13 mouse cellular contexts compared by ENCODE assay signal in the genomic region with DNA sequence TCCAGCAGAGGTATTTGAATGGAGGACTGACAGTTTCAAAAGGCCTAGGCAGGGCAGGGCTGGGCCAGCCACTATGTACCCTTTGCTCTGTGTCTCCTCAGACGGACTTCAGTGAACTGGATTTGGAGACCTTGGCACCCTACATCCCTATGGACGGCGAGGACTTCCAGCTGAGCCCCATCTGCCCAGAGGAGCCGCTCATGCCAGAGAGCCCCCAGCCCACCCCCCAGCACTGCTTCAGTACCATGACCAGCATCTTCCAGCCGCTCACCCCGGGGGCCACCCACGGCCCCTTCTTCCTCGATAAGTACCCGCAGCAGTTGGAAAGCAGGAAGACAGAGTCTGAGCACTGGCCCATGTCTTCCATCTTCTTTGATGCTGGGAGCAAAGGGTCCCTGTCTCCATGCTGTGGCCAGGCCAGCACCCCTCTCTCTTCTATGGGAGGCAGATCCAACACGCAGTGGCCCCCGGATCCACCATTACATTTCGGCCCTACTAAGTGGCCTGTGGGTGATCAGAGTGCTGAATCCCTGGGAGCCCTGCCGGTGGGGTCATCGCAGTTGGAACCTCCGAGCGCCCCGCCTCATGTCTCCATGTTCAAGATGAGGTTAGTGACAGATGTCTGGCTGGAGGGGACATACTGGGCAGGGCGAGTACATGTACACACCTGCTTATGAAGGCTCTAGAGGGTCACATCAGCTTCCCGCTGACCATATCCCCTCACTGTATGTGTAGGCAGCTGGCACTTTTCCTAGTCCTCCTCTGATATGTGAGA.
"Had no signal": no experiment of that assay in that cellular context is flagged by ENCODE, and none has a peak within 500 bp of the region (broad histone marks: within the 10 kb centered on the region; RNA-seq: fewer than 3 reads in every experiment).

No protein-coding gene starts in this region.

- H3K27ac ChIP-seq: kidney, embryonic 15.5 days; limb, embryonic 15.5 days; liver, embryonic 13.5 days; midbrain, embryonic 15.5 days; neural tube, embryonic 13.5 days had no signal

- ATAC-seq: midbrain, embryonic 15.5 days had no signal

- H3K4me2 ChIP-seq: kidney, embryonic 15.5 days; limb, embryonic 15.5 days; liver, embryonic 13.5 days; lung, embryonic 14.5 days; midbrain, embryonic 11.5 days; midbrain, embryonic 15.5 days; neural tube, embryonic 13.5 days had no signal

- DNase-seq: kidney, adult 18-20 months; kidney, postnatal 14 days; left cerebral cortex, postnatal 4 days; liver, embryonic 13.5 days; lung, embryonic 14.5 days; retina, postnatal 1 day; right cerebral cortex, postnatal 4 days; spleen, adult 18-20 months had no signal

- H3K27me3 ChIP-seq: kidney, embryonic 15.5 days; limb, embryonic 15.5 days; liver, embryonic 13.5 days; midbrain, embryonic 15.5 days; neural tube, embryonic 13.5 days had no signal

- H3K4me1 ChIP-seq: kidney, embryonic 15.5 days; limb, embryonic 15.5 days; liver, embryonic 13.5 days; midbrain, embryonic 15.5 days; neural tube, embryonic 13.5 days had no signal

- H3K4me3 ChIP-seq: kidney, embryonic 15.5 days; limb, embryonic 15.5 days; liver, embryonic 13.5 days; midbrain, embryonic 15.5 days; neural tube, embryonic 13.5 days had no signal

- H3K9me3 ChIP-seq: kidney, embryonic 15.5 days; limb, embryonic 15.5 days; liver, embryonic 13.5 days; midbrain, embryonic 15.5 days; neural tube, embryonic 13.5 days had no signal

- H3K9ac ChIP-seq: kidney, embryonic 15.5 days; limb, embryonic 15.5 days; liver, embryonic 13.5 days; lung, embryonic 14.5 days; midbrain, embryonic 15.5 days; neural tube, embryonic 13.5 days had no signal

- H3K36me3 ChIP-seq: limb, embryonic 15.5 days; midbrain, embryonic 15.5 days; neural tube, embryonic 13.5 days had no signal
